Mouse (Mus musculus): ENCODE data around the gene Dusp19.
A peak's percentile ranks its signal among the peaks of the same experiment; 100 is the strongest.

Gene Dusp19

DNA sequence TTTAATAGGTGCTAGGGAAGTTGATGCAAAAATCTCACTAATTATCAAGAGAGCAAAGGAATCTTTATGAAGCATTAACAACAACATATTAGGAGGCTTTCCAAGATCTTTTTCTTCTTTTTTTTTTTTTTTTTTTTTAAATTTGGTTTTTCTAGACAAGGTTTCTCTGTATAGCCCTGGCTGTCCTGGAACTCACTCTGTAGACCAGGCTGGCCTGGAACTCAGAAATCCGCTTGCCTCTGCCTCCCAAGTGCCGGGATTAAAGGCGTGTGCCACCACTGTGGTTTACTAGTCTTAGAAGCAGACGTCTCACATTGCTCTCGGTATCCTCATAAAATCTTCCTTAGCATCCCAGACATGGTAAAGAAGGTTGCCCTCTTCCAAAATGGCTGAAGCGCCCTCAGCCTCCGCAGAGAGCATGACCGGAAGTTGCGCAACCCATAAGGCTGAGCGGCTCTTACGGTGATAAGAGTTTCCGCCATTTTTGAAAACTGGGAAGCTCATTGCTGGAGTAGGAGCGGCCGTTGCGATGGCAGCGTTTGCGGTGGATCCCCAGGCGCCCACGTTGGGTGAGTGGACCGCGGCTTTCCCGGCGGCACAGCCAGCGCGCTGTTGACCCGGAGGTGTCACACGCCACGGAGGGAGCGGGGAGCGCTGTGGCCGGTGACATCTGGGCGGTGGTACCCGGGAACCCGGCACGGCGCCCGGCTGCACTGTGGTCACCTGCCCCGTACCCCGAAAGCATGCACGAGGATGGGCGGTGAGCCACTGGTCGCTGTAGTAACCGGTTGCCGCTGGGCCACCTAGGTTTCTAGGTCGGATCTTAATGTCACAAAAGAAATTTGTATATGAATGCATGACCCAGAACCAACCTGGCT lies 21.8 kb downstream of the Dusp19 start:
- peak; percentile 98 for DNase-seq

DNA sequence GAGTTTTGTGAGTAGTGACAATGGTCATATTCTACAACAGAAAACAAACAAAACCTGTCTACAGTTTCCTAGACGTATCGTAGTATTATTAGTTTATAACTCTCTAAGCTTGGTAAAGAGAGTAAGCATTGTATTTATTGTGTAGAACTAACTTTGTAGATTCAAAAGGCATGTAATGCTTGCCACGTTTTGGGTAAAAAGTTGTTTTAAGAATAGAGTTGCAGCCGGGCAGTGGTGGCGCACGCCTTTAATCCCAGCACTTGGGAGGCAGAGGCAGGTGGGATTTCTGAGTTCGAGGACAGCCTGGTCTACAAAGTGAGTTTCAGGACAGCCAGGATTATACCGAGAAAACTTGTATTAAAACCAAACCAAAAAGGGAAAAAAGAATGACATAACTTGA lies 22.6 kb downstream of the Dusp19 start:
- DNase-seq = no peak

DNA sequence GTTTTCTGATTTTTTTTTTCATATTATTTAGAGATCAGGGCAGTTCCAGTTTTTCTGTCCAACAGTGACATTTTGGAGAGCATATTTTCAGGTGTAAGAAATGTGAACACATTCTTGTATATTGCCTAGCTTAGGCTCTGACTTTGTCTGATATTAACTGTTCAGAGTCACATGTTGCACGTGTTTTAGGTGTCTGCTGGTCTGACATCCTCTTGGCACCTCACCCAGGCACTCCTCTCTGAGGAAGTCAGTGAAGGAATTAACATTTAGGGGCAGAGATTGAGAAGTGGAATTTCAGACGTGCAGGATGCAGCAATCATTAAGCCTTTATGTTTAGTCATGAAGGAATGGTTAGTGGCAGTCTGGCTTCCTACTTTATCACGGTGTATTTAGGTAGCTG lies 23.0 kb downstream of the Dusp19 start:
- DNase-seq = peak; percentile 13

DNA sequence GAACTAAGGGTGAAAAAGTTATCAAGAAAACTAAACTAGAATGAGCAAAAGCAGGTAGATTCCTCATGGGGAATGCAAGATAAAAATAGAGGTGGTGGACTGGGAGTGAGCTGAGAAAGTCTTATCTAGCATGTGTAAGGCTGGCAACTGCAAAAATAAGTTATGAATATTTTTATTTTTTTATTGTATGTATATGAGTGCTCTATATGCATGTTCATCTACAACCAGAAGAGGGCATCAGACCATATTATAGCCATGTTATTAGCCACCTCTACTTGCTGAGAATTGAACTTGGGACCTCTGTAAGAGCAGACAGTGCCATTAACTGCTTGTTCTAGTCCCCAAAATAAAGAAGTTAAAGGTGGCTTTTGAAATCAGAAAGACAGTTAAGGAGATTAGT lies 44.6 kb downstream of the Dusp19 start:
- DNase-seq = no peak

DNA sequence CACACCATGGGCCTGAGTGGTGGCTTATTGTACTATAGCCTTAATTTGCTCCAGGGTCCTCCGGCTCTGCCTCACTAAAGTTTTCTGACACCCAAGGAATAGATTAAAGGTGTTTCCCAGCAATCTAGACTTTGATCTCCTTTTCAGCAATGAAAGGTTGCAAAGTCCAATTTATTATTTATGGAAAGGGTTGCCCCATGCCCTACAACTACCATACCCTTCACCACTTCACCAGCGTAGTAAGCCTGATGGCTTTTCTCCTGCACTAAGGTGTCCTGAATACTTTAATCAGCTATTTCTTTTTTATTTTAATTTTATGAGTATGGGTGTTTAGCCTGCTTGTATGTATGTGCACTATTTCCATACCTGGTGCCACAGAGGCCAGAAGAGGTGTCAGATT lies 45.8 kb downstream of the Dusp19 start:
- DNase-seq = no peak

DNA sequence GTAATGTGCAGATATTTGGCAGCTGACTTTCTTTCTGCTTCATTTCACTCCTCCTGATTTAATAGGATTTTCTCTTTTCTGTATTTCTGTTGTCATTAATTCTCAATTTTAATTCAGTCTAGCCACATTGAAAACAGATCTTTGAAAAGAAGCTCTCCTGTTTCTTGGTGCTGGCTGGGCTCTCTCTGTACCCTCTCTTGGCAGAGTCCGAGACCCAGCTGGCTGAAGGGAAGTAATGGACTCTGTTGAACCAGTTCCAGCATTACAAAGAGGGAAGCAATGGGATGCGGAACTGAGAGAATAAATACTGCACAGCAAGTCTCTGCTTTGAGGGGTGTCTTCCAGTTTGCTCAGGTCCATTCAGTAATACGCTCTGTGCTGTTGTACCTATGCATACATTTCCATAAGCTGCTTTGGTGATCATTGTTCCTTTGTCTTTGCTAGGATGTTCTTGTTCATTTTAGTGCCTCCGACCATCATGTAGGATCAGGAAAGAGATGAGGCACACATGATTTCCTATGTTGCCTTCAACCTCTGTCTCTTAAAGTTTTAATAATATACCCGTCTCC lies 50.6 kb downstream of the Dusp19 start:
- DNase-seq = peak; percentile 81

DNA sequence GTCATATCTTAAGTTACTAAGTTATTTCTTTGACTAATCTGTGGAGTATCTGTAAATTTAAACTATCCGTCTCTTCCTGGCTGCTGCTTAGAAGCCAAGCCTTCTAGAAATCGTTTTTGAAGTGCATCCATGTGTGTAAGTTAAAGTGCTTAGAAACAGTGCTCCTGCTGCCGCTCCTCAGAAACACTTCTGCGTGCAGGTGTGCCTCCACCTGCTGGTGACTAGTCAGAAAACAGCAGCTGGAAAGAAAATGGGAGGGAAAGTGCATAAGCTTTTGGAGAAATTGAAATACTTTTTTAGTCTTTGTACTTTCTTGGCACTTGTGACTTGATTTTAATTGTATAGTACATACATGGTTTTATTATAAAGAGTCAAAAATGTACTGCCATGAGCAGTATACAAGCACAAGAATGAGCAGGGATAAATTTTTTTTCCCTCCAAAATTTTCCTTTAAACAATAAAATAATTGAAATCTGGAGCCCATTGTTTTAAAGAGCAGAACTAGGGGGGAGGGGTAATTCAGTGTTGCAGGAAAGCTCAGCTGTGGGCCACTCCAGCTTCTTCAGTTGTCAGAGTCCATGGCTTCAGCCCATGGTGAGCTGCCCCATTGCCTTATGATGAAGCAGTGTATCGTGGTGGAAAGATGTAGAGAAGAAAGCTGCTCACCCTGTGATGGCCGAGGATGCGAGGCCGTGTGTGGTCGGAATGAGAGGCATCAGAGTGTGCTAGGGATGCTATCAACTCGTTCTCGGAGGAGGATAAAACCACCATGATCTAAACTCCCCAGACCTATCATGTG lies 53.2 kb downstream of the Dusp19 start:
- DNase-seq = peak; percentile 85

DNA sequence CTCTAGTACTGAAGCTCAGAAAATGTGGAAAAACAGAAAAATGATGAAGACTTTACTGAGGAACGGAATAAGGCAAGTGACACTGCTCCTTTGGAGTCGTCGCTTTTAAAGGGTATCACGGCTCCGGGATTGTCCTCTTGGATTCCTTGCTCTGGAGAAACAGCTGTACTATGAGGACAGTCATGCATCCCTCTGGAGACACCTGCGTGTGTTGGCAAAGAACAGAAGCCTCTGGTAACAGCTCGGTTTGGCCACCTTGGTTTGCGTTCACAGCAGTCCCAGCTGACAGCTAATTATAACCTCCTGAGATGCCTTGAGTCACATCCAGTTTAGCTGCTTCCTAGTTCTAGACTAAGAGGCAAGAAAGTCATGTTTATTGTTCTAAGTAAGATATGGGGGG lies 62.0 kb downstream of the Dusp19 start:
- DNase-seq = peak; percentile 61
